In the genomic region with DNA sequence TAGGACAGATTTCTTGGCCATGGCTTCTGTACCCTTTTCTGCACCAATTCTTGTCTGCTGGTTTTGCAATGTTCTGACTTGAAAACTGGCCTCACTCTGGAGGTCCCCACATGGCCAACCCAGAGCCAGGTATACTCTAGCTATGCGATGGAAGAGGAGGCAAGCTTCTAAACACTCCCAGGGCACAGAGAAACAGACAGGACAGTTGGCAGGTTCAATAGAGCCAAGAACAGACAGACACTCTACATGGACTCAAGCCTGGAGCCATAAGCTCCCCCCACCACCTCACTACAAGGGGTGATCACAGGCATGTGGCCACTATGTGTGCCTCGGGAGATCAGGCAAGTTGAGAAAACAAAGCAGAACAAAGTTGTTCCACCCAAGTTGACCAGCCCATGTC, we compare ENCODE assay signal across 24 mouse cellular contexts.
A peak's percentile ranks its signal among the peaks of the same experiment; 100 is the strongest.
DNase-seq lines count a peak whose midpoint lies in the region; ATAC-seq and TF ChIP-seq lines count a peak whose summit lies in the region.
"Had no signal": no experiment of that assay in that cellular context is flagged by ENCODE, and none has a peak within 500 bp of the region (broad histone marks: within the 10 kb centered on the region; RNA-seq: fewer than 3 reads in every experiment).

No protein-coding gene starts in this region.

- no peak overlapping the region for H3K27ac ChIP-seq in thymus, adult 2 months (ENCODE audit: control insufficient read depth, insufficient read depth, low read length)
- no peak overlapping the region for H3K27ac ChIP-seq in forebrain, embryonic 12.5 days
- H3K27ac ChIP-seq: embryonic facial prominence, embryonic 12.5 days; embryonic facial prominence, embryonic 15.5 days; forebrain, embryonic 15.5 days; hindbrain, embryonic 10.5 days; hindbrain, embryonic 13.5 days; intestine, embryonic 15.5 days had no signal

- no peaks in the 10 kb centered on the region for H3K4me1 ChIP-seq in thymus, adult 2 months (replicated peaks; ENCODE audit: control insufficient read depth, insufficient read depth, low read length)
- peaks cover 5% of the 10 kb centered on the region; the same call in 1 of the 2 replicates for H3K4me1 ChIP-seq in forebrain, embryonic 12.5 days
- H3K4me1 ChIP-seq: embryonic facial prominence, embryonic 12.5 days; embryonic facial prominence, embryonic 15.5 days; forebrain, embryonic 15.5 days; intestine, embryonic 15.5 days had no signal

- DNase-seq in cerebellum, adult 11-12 months = peak; percentile 66
- DNase-seq in cerebellum, adult 11 months = no peak
- peak; percentile 43 for DNase-seq in cerebellum, adult 8-10 months
- DNase-seq in cerebellum, postnatal 10 days = peak; percentile 62 to 64
- no peak for DNase-seq in heart, postnatal 4 days
- DNase-seq in thymus, adult 2 months = no peak
- DNase-seq: adrenal gland, postnatal 10 days; adrenal gland, postnatal 36 days; B cell, adult 2 months; heart, adult 11 months; kidney, adult 11 months; kidney, adult 8-10 months had no signal

- H3K36me3 ChIP-seq in thymus, adult 2 months (ENCODE audit: control insufficient read depth, insufficient read depth, low read length) = no peaks in the 10 kb centered on the region
- H3K36me3 ChIP-seq in forebrain, embryonic 12.5 days (replicated peaks) = no peaks in the 10 kb centered on the region
- H3K36me3 ChIP-seq: embryonic facial prominence, embryonic 12.5 days; embryonic facial prominence, embryonic 15.5 days; forebrain, embryonic 15.5 days; G1E; hindbrain, embryonic 10.5 days; hindbrain, embryonic 13.5 days; intestine, embryonic 15.5 days had no signal

- TF ChIP-seq POLR2A in thymus, adult 2 months (IDR thresholded peaks at IDR 0.05; ENCODE audit: control insufficient read depth, extremely low read depth, insufficient read depth, low read length, poor library complexity) = no peak

- H3K4me3 ChIP-seq in thymus, adult 2 months (ENCODE audit: control insufficient read depth, insufficient read depth, low read length) = no peak overlapping the region
- no peak overlapping the region for H3K4me3 ChIP-seq in forebrain, embryonic 12.5 days (replicated peaks)
- H3K4me3 ChIP-seq: embryonic facial prominence, embryonic 12.5 days; embryonic facial prominence, embryonic 15.5 days; forebrain, embryonic 15.5 days; hindbrain, embryonic 10.5 days; hindbrain, embryonic 13.5 days; intestine, embryonic 15.5 days had no signal

- TF ChIP-seq CTCF in thymus, adult 2 months (IDR thresholded peaks at IDR 0.05; ENCODE audit: borderline replicate concordance, control insufficient read depth, extremely low read depth, insufficient read depth, low read length, poor library complexity) = no peak

- H3K27me3 ChIP-seq in thymus, adult 2 months (ENCODE audit: control insufficient read depth, insufficient read depth, low read length) = no peaks in the 10 kb centered on the region
- no peaks in the 10 kb centered on the region for H3K27me3 ChIP-seq in forebrain, embryonic 12.5 days
- H3K27me3 ChIP-seq: CH12.LX; embryonic facial prominence, embryonic 12.5 days; embryonic facial prominence, embryonic 15.5 days; forebrain, embryonic 15.5 days; hindbrain, embryonic 13.5 days; intestine, embryonic 15.5 days had no signal

- no peak overlapping the region for H3K4me2 ChIP-seq in forebrain, embryonic 12.5 days
- H3K4me2 ChIP-seq: embryonic facial prominence, embryonic 12.5 days; embryonic facial prominence, embryonic 15.5 days; forebrain, embryonic 15.5 days; heart, embryonic 11.5 days; hindbrain, embryonic 13.5 days; intestine, embryonic 15.5 days had no signal

- H3K9ac ChIP-seq in forebrain, embryonic 12.5 days = no peak overlapping the region
- H3K9ac ChIP-seq: embryonic facial prominence, embryonic 12.5 days; embryonic facial prominence, embryonic 15.5 days; forebrain, embryonic 15.5 days; hindbrain, embryonic 13.5 days; intestine, embryonic 15.5 days had no signal

- H3K9me3 ChIP-seq in forebrain, embryonic 12.5 days = no peaks in the 10 kb centered on the region
- H3K9me3 ChIP-seq: embryonic facial prominence, embryonic 12.5 days; embryonic facial prominence, embryonic 15.5 days; forebrain, embryonic 15.5 days; G1E; hindbrain, embryonic 10.5 days; hindbrain, embryonic 13.5 days; intestine, embryonic 15.5 days had no signal

- WGBS in thymus, adult 2 months = 88% methylated on average over 2 of the region's 2 CpGs
- 88% methylated on average over 2 of the region's 2 CpGs for WGBS in forebrain, embryonic 12.5 days

- ATAC-seq in forebrain, embryonic 12.5 days (ENCODE audit: low FRiP score) = no peak
- ATAC-seq: forebrain, embryonic 15.5 days; hindbrain, embryonic 16.5 days; intestine, embryonic 15.5 days; Patski had no signal

Comparison
In these comparisons a context has a peak if more than half of its experiments do, and no peak if none do; other contexts are left out.
1. DNase-seq: peak in cerebellum, adult 11-12 months (single experiment), cerebellum, adult 8-10 months (single experiment) and cerebellum, postnatal 10 days (2 of 2); none in cerebellum, adult 11 months (single experiment), heart, postnatal 4 days (single experiment) and thymus, adult 2 months (single experiment).